Mouse (Mus musculus) cerebellum, adult 8-10 months (tissue): ENCODE data around the gene Cap2.
A peak's percentile ranks its signal among the peaks of the same experiment; 100 is the strongest.

Source experiments
- DNase-seq: peaks from one replicate; pipeline ENCODE4 v3.0.0; 2022

The Cap2 gene

GRCm38 (mm10) chr13:46501800-46502389 is at the start of gene Cap2:
Cap2 (plus strand) TSS chr13:46501848.
- peak; percentile 82 for DNase-seq

GRCm38 (mm10) chr13:46459546-46459945 is 42.1 kb upstream of the Cap2 start:
- no peak for DNase-seq

GRCm38 (mm10) chr13:46462280-46462679 is 39.4 kb upstream of the Cap2 start:
- DNase-seq, result no peak

GRCm38 (mm10) chr13:46463764-46464163 is 37.9 kb upstream of the Cap2 start:
- DNase-seq, result no peak

- no peak for DNase-seq
Observed at GRCm38 (mm10) chr13:46468251-46468650, 33.4 kb upstream of the Cap2 start.

- DNase-seq, result no peak
Observed at GRCm38 (mm10) chr13:46469536-46469935, 32.1 kb upstream of the Cap2 start.

- no peak for DNase-seq
Observed at GRCm38 (mm10) chr13:46481271-46481670, 20.4 kb upstream of the Cap2 start.

GRCm38 (mm10) chr13:46485605-46486004 is 16.0 kb upstream of the Cap2 start:
- DNase-seq, result no peak

GRCm38 (mm10) chr13:46488166-46488565 is 13.5 kb upstream of the Cap2 start:
- no peak for DNase-seq

GRCm38 (mm10) chr13:46490644-46491043 is 11.0 kb upstream of the Cap2 start:
- no peak for DNase-seq

- DNase-seq, result peak; percentile 41
Observed at GRCm38 (mm10) chr13:46502390-46502891, 793 bp downstream of the Cap2 start.

GRCm38 (mm10) chr13:46507944-46508343 is 6.3 kb downstream of the Cap2 start:
- no peak for DNase-seq

- DNase-seq, result no peak
Observed at GRCm38 (mm10) chr13:46508823-46509222, 7.2 kb downstream of the Cap2 start.

GRCm38 (mm10) chr13:46510460-46510859 is 8.8 kb downstream of the Cap2 start:
- no peak for DNase-seq

- DNase-seq, result no peak
Observed at GRCm38 (mm10) chr13:46514484-46514883, 12.8 kb downstream of the Cap2 start.

- DNase-seq, result no peak
Observed at GRCm38 (mm10) chr13:46515120-46515523, 13.5 kb downstream of the Cap2 start.

- DNase-seq, result no peak
Observed at GRCm38 (mm10) chr13:46515524-46515923, 13.9 kb downstream of the Cap2 start.

GRCm38 (mm10) chr13:46516183-46516582 is 14.5 kb downstream of the Cap2 start:
- DNase-seq, result no peak

GRCm38 (mm10) chr13:46517211-46517685 is 15.6 kb downstream of the Cap2 start:
- peak; percentile 37 for DNase-seq

- DNase-seq, result no peak
Observed at GRCm38 (mm10) chr13:46521482-46521881, 19.8 kb downstream of the Cap2 start.

GRCm38 (mm10) chr13:46522798-46523197 is 21.1 kb downstream of the Cap2 start:
- no peak for DNase-seq

GRCm38 (mm10) chr13:46523235-46523634 is 21.6 kb downstream of the Cap2 start:
- no peak for DNase-seq

- no peak for DNase-seq
Observed at GRCm38 (mm10) chr13:46523712-46524111, 22.1 kb downstream of the Cap2 start.

- DNase-seq, result no peak
Observed at GRCm38 (mm10) chr13:46525295-46526255, 23.9 kb downstream of the Cap2 start.
